Mouse (Mus musculus) bone marrow macrophage, adult 2 months (primary cell): ENCODE data around the gene Isoc2b.

ENCODE experiments used
- CTCF ChIP-seq: IDR thresholded peaks from 2 replicates; pipeline ENCODE4 v1.5.1; 2012; ENCODE audit warnings: low read depth, mild to moderate bottlenecking, low read length, moderate library complexity
- POLR2A ChIP-seq: IDR thresholded peaks from 2 replicates; pipeline ENCODE4 v1.6.1; 2012; ENCODE audit warnings: mild to moderate bottlenecking, low read depth, low read length, borderline replicate concordance

- TF ChIP-seq POLR2A (no peak), CTCF (no peak)
Observed at GRCm38 (mm10) chr7:4842077-4842476, 28.0 kb downstream of the Isoc2b start.
